Mouse (Mus musculus): ENCODE data around the gene Ugt1a7c. TPM values are rescaled to one million over a fixed set of nuclear protein-coding genes. Genes with fewer than 3 reads are reported as not detected.
"Not testable (repeated sequence)": the region's sequence is repeated elsewhere in the genome, so short reads cannot be mapped to it uniquely, and the experiment has no call there.

Ugt1a7c gene
- polyA plus RNA-seq, 1 experiment, result 184 TPM

GRCm38 (mm10) chr1:88215466-88216380, 120.9 kb downstream of the Ugt1a7c start:
- Histone ChIP-seq H3K4me3 (ENCODE audit: insufficient read depth, low read length) (no peak overlapping the region), H3K4me1 (ENCODE audit: control insufficient read depth, insufficient read depth, low read length) (no peaks in the 10 kb centered on the region), H3K27ac (ENCODE audit: insufficient read depth, low read depth, low read length) (no peak overlapping the region)
- TF ChIP-seq POLR2A (IDR thresholded peaks at IDR 0.05; ENCODE audit: borderline replicate concordance, low read depth, low read length) (no peak), CTCF (IDR thresholded peaks at IDR 0.05; ENCODE audit: low read depth, low read length) (no peak)

- TF ChIP-seq POLR2A (IDR thresholded peaks at IDR 0.05; ENCODE audit: borderline replicate concordance, low read depth, low read length) (no peak), CTCF (IDR thresholded peaks at IDR 0.05; ENCODE audit: low read depth, low read length) (no peak)
- Histone ChIP-seq H3K27ac (ENCODE audit: insufficient read depth, low read depth, low read length) (no peak overlapping the region), H3K4me1 (ENCODE audit: control insufficient read depth, insufficient read depth, low read length) (no peaks in the 10 kb centered on the region), H3K4me3 (ENCODE audit: insufficient read depth, low read length) (no peak overlapping the region)
Observed at GRCm38 (mm10) chr1:88216551-88216950, 121.7 kb downstream of the Ugt1a7c start.

- Histone ChIP-seq H3K4me1 (ENCODE audit: control insufficient read depth, insufficient read depth, low read length) (no peaks in the 10 kb centered on the region), H3K27ac (ENCODE audit: insufficient read depth, low read depth, low read length) (no peak overlapping the region), H3K4me3 (ENCODE audit: insufficient read depth, low read length) (no peak overlapping the region)
- TF ChIP-seq POLR2A (IDR thresholded peaks at IDR 0.05; ENCODE audit: borderline replicate concordance, low read depth, low read length), result no peak
- no peak for TF ChIP-seq CTCF (IDR thresholded peaks at IDR 0.05; ENCODE audit: low read depth, low read length)
Observed at GRCm38 (mm10) chr1:88217144-88217543, 122.3 kb downstream of the Ugt1a7c start.

GRCm38 (mm10) chr1:88217576-88217975, 122.7 kb downstream of the Ugt1a7c start:
- no peak overlapping the region for H3K4me3 ChIP-seq (ENCODE audit: insufficient read depth, low read length)
- no peaks in the 10 kb centered on the region for H3K4me1 ChIP-seq (ENCODE audit: control insufficient read depth, insufficient read depth, low read length)
- TF ChIP-seq CTCF (IDR thresholded peaks at IDR 0.05; ENCODE audit: low read depth, low read length), result no peak
- TF ChIP-seq POLR2A (IDR thresholded peaks at IDR 0.05; ENCODE audit: borderline replicate concordance, low read depth, low read length), result no peak
- no peak overlapping the region for H3K27ac ChIP-seq (ENCODE audit: insufficient read depth, low read depth, low read length)

GRCm38 (mm10) chr1:88218051-88218450, 123.2 kb downstream of the Ugt1a7c start:
- no peak overlapping the region for H3K4me3 ChIP-seq (ENCODE audit: insufficient read depth, low read length)

GRCm38 (mm10) chr1:88218591-88218990, 123.7 kb downstream of the Ugt1a7c start:
- Histone ChIP-seq H3K27ac (ENCODE audit: insufficient read depth, low read depth, low read length) (no peak overlapping the region), H3K4me3 (ENCODE audit: insufficient read depth, low read length) (no peak overlapping the region), H3K4me1 (ENCODE audit: control insufficient read depth, insufficient read depth, low read length) (no peaks in the 10 kb centered on the region)
- no peak for TF ChIP-seq POLR2A (IDR thresholded peaks at IDR 0.05; ENCODE audit: borderline replicate concordance, low read depth, low read length)
- TF ChIP-seq CTCF (IDR thresholded peaks at IDR 0.05; ENCODE audit: low read depth, low read length), result no peak

More at GRCm38 (mm10) chr1:88218051-88218450, 123.2 kb downstream of the Ugt1a7c start:
- no peak overlapping the region for H3K27ac ChIP-seq (ENCODE audit: insufficient read depth, low read depth, low read length)
- no peak for TF ChIP-seq CTCF (IDR thresholded peaks at IDR 0.05; ENCODE audit: low read depth, low read length)
- TF ChIP-seq POLR2A (IDR thresholded peaks at IDR 0.05; ENCODE audit: borderline replicate concordance, low read depth, low read length), result no peak
- no peaks in the 10 kb centered on the region for H3K4me1 ChIP-seq (ENCODE audit: control insufficient read depth, insufficient read depth, low read length)

- no peak overlapping the region for H3K27ac ChIP-seq (ENCODE audit: insufficient read depth, low read depth, low read length)
- H3K4me1 ChIP-seq (ENCODE audit: control insufficient read depth, insufficient read depth, low read length), result no peaks in the 10 kb centered on the region
- TF ChIP-seq POLR2A (IDR thresholded peaks at IDR 0.05; ENCODE audit: borderline replicate concordance, low read depth, low read length), result no peak
- no peak for TF ChIP-seq CTCF (IDR thresholded peaks at IDR 0.05; ENCODE audit: low read depth, low read length)
- no peak overlapping the region for H3K4me3 ChIP-seq (ENCODE audit: insufficient read depth, low read length)
Observed at GRCm38 (mm10) chr1:88219054-88219453, 124.2 kb downstream of the Ugt1a7c start.

GRCm38 (mm10) chr1:88220336-88220735, 125.5 kb downstream of the Ugt1a7c start:
- Histone ChIP-seq H3K27ac (ENCODE audit: insufficient read depth, low read depth, low read length) (no peak overlapping the region), H3K4me1 (ENCODE audit: control insufficient read depth, insufficient read depth, low read length) (no peaks in the 10 kb centered on the region)
- no peak for TF ChIP-seq CTCF (IDR thresholded peaks at IDR 0.05; ENCODE audit: low read depth, low read length)
- no peak for TF ChIP-seq POLR2A (IDR thresholded peaks at IDR 0.05; ENCODE audit: borderline replicate concordance, low read depth, low read length)

GRCm38 (mm10) chr1:88222216-88222615, 127.4 kb downstream of the Ugt1a7c start:
- Histone ChIP-seq H3K27ac (ENCODE audit: insufficient read depth, low read depth, low read length) (no peak overlapping the region), H3K4me1 (ENCODE audit: control insufficient read depth, insufficient read depth, low read length) (peaks cover 6% of the 10 kb centered on the region), H3K4me3 (ENCODE audit: insufficient read depth, low read length) (no peak overlapping the region)
- TF ChIP-seq POLR2A (IDR thresholded peaks at IDR 0.05; ENCODE audit: borderline replicate concordance, low read depth, low read length) (no peak), CTCF (IDR thresholded peaks at IDR 0.05; ENCODE audit: low read depth, low read length) (no peak)

More at GRCm38 (mm10) chr1:88220336-88220735, 125.5 kb downstream of the Ugt1a7c start:
- H3K4me3 ChIP-seq (ENCODE audit: insufficient read depth, low read length), result no peak overlapping the region

GRCm38 (mm10) chr1:88223011-88223515, 128.2 kb downstream of the Ugt1a7c start:
- H3K4me3 ChIP-seq (ENCODE audit: insufficient read depth, low read length); H3K27ac ChIP-seq (ENCODE audit: insufficient read depth, low read depth, low read length): not testable (repeated sequence)
- peaks cover 10% of the 10 kb centered on the region for H3K4me1 ChIP-seq (ENCODE audit: control insufficient read depth, insufficient read depth, low read length)

Data from bone marrow macrophage, adult 2 months (primary cell).